Mouse (Mus musculus): ENCODE measurements around the gene Gm16181.

GRCm38 (mm10) chr17:35242015-35242941, 21.6 kb downstream of the Gm16181 start:
- TF ChIP-seq CTCF (IDR thresholded peaks at IDR 0.05; ENCODE audit: low read depth, low read length): no peak
- no peak for TF ChIP-seq POLR2A (IDR thresholded peaks at IDR 0.05; ENCODE audit: insufficient read depth, low read length)
- no peak for TF ChIP-seq EP300 (IDR thresholded peaks at IDR 0.05; ENCODE audit: insufficient read depth, low read depth, low read length)

Data from ES-Bruce4 (cell line).